Mouse (Mus musculus): ENCODE results near the gene Hmmr. TPM values are rescaled to one million over a fixed set of nuclear protein-coding genes. Genes with fewer than 3 reads are reported as not detected.

The Hmmr gene
- total RNA-seq, 1 experiment = 108 TPM

DNA sequence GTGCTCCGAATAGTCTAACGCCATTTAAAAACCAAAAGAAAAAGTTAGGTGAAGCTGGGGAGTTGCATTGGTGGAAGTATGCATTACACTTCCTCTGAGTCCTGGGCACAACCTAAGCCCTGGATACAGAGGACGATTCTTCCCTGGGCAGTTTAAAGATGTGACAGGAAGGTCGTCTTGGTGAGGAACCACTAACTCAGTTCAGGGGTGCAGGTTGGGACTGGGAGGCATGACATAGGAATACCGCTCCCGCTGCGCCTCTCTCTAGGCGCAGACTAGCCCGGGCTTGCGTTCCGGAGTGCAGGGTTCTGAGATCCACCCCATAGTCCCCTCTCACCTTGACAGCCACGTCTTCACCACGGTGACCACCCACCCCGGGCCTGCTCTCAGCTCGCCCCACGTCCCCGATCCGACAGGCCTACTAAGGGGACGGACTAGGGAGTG is 21.5 kb upstream of the Hmmr start:
- Histone ChIP-seq H3K9me3 (ENCODE audit: control insufficient read depth, insufficient read depth, low read depth, low read length) (no peaks in the 10 kb centered on the region), H3K4me1 (ENCODE audit: control insufficient read depth in 2 of 2, insufficient read depth in 2 of 2, low read length in 2 of 2, poor library complexity in 1 of 2) (peaks cover 4 to 6% of the 10 kb centered on the region in 2 experiments; a peak in 2 of 4 replicates), H3K9ac (ENCODE audit: insufficient read depth, low read depth, low read length, poor library complexity, severe bottlenecking) (peak overlapping the region; percentile 91), H3K4me3 (ENCODE audit: insufficient read depth in 1 of 2, low read depth in 1 of 2, low read length in 2 of 2, poor library complexity in 1 of 2, severe bottlenecking in 1 of 2) (peak overlapping the region; percentile 83 to 86), H3K36me3 (ENCODE audit: control insufficient read depth, insufficient read depth, low read length, poor library complexity, severe bottlenecking) (peaks cover 11% of the 10 kb centered on the region), H3K27ac (ENCODE audit: insufficient read depth, low read depth, low read length, poor library complexity, severe bottlenecking) (peak overlapping the region; percentile 87)
- DNase-seq (ENCODE audit: low read depth, low spot score) = no peak
- in situ Hi-C loops (cut with MboI; ENCODE audit: low sequenced_read_pairs in 2 of 2, unreplicated experiment in 2 of 2) = no loop called here
- TF ChIP-seq MAFK (IDR thresholded peaks at IDR 0.05; ENCODE audit: insufficient read depth, low read depth, low read length) (no peak), HCFC1 (IDR thresholded peaks at IDR 0.05; ENCODE audit: borderline replicate concordance, insufficient read depth, low read length) (no peak), ZC3H11A (IDR thresholded peaks at IDR 0.05; ENCODE audit: borderline replicate concordance, low read depth, low read length) (no peak), CHD2 (IDR thresholded peaks at IDR 0.05; ENCODE audit: low read depth, low read length) (no peak; the same call in 1 of the 2 replicates), ZNF384 (IDR thresholded peaks at IDR 0.05; ENCODE audit: low read depth, low read length) (no peak)

DNA sequence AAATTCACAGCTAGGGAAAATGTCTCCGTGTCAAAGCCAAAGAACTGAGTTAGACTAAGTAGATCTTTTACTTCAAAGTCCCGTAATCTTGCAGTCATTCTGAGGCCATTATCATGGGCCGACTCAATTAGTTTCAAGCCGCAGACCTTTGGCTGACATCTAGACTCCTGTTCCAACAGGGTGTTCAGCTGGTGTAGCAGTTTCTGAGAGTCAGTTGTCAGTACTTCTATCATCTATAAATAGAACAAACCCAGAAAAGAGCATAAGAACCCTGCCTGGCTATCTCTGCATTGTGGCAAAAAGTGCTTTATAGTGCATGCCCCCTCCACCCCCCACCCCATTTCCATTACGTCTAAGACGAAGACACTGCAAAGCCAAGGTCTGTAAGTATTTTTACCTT is 20.6 kb upstream of the Hmmr start:
- peak overlapping the region; percentile 83 to 86 for H3K4me3 ChIP-seq (ENCODE audit: insufficient read depth in 1 of 2, low read depth in 1 of 2, low read length in 2 of 2, poor library complexity in 1 of 2, severe bottlenecking in 1 of 2)
- in situ Hi-C loops (cut with MboI; ENCODE audit: low sequenced_read_pairs in 2 of 2, unreplicated experiment in 2 of 2) = no loop called here
- H3K9me3 ChIP-seq (ENCODE audit: control insufficient read depth, insufficient read depth, low read depth, low read length) = no peaks in the 10 kb centered on the region
- H3K9ac ChIP-seq (ENCODE audit: insufficient read depth, low read depth, low read length, poor library complexity, severe bottlenecking) = peak overlapping the region; percentile 91; the same call in 1 of the 2 replicates
- H3K36me3 ChIP-seq (ENCODE audit: control insufficient read depth, insufficient read depth, low read length, poor library complexity, severe bottlenecking) = peaks cover 11% of the 10 kb centered on the region
- H3K4me1 ChIP-seq (ENCODE audit: control insufficient read depth in 2 of 2, insufficient read depth in 2 of 2, low read length in 2 of 2, poor library complexity in 1 of 2) = peaks cover 4 to 6% of the 10 kb centered on the region in 2 experiments; a peak in 2 of 4 replicates
- no peak for DNase-seq (ENCODE audit: low read depth, low spot score)
- TF ChIP-seq HCFC1 (IDR thresholded peaks at IDR 0.05; ENCODE audit: borderline replicate concordance, insufficient read depth, low read length) (no peak), MAFK (IDR thresholded peaks at IDR 0.05; ENCODE audit: insufficient read depth, low read depth, low read length) (no peak), ZC3H11A (IDR thresholded peaks at IDR 0.05; ENCODE audit: borderline replicate concordance, low read depth, low read length) (no peak), CHD2 (IDR thresholded peaks at IDR 0.05; ENCODE audit: low read depth, low read length) (no peak), ZNF384 (IDR thresholded peaks at IDR 0.05; ENCODE audit: low read depth, low read length) (no peak)
- H3K27ac ChIP-seq (ENCODE audit: insufficient read depth, low read depth, low read length, poor library complexity, severe bottlenecking) = no peak overlapping the region

DNA sequence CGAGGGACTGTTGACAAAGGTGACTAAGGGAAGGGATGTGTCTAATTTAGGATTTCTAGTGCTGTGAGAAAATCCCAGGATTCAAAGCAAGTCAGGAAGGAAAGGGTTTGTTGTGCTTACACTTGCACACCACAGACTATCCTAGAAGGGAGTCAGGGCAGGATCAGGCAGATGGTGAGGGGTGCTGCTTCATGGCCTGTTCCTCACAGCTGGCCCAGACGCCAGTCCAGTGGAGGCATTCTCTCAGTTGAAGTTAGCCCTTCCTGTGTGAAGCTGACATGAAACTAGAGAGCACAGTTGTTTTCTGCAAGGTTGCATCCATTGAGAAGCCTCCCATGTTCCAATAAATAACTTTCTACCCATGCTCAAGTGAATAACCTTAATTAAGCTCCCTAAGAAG is 14.5 kb upstream of the Hmmr start:
- no peaks in the 10 kb centered on the region for H3K9me3 ChIP-seq (ENCODE audit: control insufficient read depth, insufficient read depth, low read depth, low read length)
- H3K4me1 ChIP-seq (ENCODE audit: control insufficient read depth in 2 of 2, insufficient read depth in 2 of 2, low read length in 2 of 2, poor library complexity in 1 of 2) = peaks cover 0 to 3% of the 10 kb centered on the region in 2 experiments; a peak in 1 of 4 replicates
- TF ChIP-seq CHD2 (IDR thresholded peaks at IDR 0.05; ENCODE audit: low read depth, low read length) = no peak
- TF ChIP-seq ZC3H11A (IDR thresholded peaks at IDR 0.05; ENCODE audit: borderline replicate concordance, low read depth, low read length) = no peak
- TF ChIP-seq MAFK (IDR thresholded peaks at IDR 0.05; ENCODE audit: insufficient read depth, low read depth, low read length) = no peak
- TF ChIP-seq ZNF384 (IDR thresholded peaks at IDR 0.05; ENCODE audit: low read depth, low read length) = no peak
- TF ChIP-seq HCFC1 (IDR thresholded peaks at IDR 0.05; ENCODE audit: borderline replicate concordance, insufficient read depth, low read length) = no peak
- no peak for DNase-seq (ENCODE audit: low read depth, low spot score)
- H3K36me3 ChIP-seq (ENCODE audit: control insufficient read depth, insufficient read depth, low read length, poor library complexity, severe bottlenecking) = peaks cover 8% of the 10 kb centered on the region
- no peak overlapping the region for H3K27ac ChIP-seq (ENCODE audit: insufficient read depth, low read depth, low read length, poor library complexity, severe bottlenecking)
- in situ Hi-C loops (cut with MboI; ENCODE audit: low sequenced_read_pairs in 2 of 2, unreplicated experiment in 2 of 2) = no loop called here
- H3K9ac ChIP-seq (ENCODE audit: insufficient read depth, low read depth, low read length, poor library complexity, severe bottlenecking) = no peak overlapping the region
- no peak overlapping the region for H3K4me3 ChIP-seq (ENCODE audit: insufficient read depth in 1 of 2, low read depth in 1 of 2, low read length in 2 of 2, poor library complexity in 1 of 2, severe bottlenecking in 1 of 2)

DNA sequence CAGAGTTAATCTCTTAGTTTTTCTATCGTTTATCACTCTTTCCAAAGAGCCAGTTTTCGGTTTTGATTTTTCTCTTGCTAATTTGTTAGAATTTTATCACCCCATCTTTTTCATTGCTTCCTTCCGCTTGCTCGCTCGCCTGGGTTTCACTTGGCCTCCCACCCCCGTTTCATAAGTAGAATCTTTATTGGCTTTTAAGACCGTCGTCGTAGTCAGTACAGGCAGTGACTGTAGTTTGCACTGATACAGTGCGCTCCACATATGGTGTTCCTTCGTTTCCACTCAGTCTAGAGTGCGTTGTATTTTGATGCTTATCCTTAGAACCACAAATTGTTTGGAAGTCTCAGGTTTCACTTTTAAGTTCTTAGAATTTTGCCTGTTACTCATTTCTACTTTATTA is 13.1 kb upstream of the Hmmr start:
- Histone ChIP-seq H3K4me3 (ENCODE audit: insufficient read depth in 1 of 2, low read depth in 1 of 2, low read length in 2 of 2, poor library complexity in 1 of 2, severe bottlenecking in 1 of 2) (no peak overlapping the region), H3K36me3 (ENCODE audit: control insufficient read depth, insufficient read depth, low read length, poor library complexity, severe bottlenecking) (peaks cover 4% of the 10 kb centered on the region), H3K9ac (ENCODE audit: insufficient read depth, low read depth, low read length, poor library complexity, severe bottlenecking) (no peak overlapping the region), H3K4me1 (ENCODE audit: control insufficient read depth in 2 of 2, insufficient read depth in 2 of 2, low read length in 2 of 2, poor library complexity in 1 of 2) (peaks cover 0 to 3% of the 10 kb centered on the region in 2 experiments; a peak in 1 of 4 replicates), H3K27ac (ENCODE audit: insufficient read depth, low read depth, low read length, poor library complexity, severe bottlenecking) (no peak overlapping the region), H3K9me3 (ENCODE audit: control insufficient read depth, insufficient read depth, low read depth, low read length) (no peaks in the 10 kb centered on the region)
- TF ChIP-seq HCFC1 (IDR thresholded peaks at IDR 0.05; ENCODE audit: borderline replicate concordance, insufficient read depth, low read length) = no peak
- no peak for TF ChIP-seq CHD2 (IDR thresholded peaks at IDR 0.05; ENCODE audit: low read depth, low read length)
- no peak for TF ChIP-seq ZNF384 (IDR thresholded peaks at IDR 0.05; ENCODE audit: low read depth, low read length)
- no peak for TF ChIP-seq MAFK (IDR thresholded peaks at IDR 0.05; ENCODE audit: insufficient read depth, low read depth, low read length)
- TF ChIP-seq ZC3H11A (IDR thresholded peaks at IDR 0.05; ENCODE audit: borderline replicate concordance, low read depth, low read length) = no peak
- no peak for DNase-seq (ENCODE audit: low read depth, low spot score)
- in situ Hi-C loops (cut with MboI; ENCODE audit: low sequenced_read_pairs in 2 of 2, unreplicated experiment in 2 of 2) = no loop called here

All from ES-E14 (cell line).